Mouse (Mus musculus) ES-E14 (cell line): ENCODE results near the gene Ddx60. TPM values are rescaled to one million over a fixed set of nuclear protein-coding genes. Genes with fewer than 3 reads are reported as not detected.
"Not testable (repeated sequence)": the region's sequence is repeated elsewhere in the genome, so short reads cannot be mapped to it uniquely, and the experiment has no call there.

Experiments
- DNase-seq: peaks from one replicate; pipeline ENCODE4 v3.0.0-alpha.2; 2013; ENCODE audit warnings: low read depth, low spot score
- H3K27ac ChIP-seq: 2 replicates; pipeline ENCODE4 v1.5.1; 2012; ENCODE audit warnings: low read depth, mild to moderate bottlenecking, low read length, moderate library complexity, mixed read lengths; ENCODE audit not compliant: poor library complexity, insufficient read depth, severe bottlenecking
- H3K36me3 ChIP-seq: 2 replicates; pipeline ENCODE4 v1.6.1; 2012; ENCODE audit warnings: mild to moderate bottlenecking, low read length, moderate library complexity, mixed read lengths; ENCODE audit not compliant: control insufficient read depth, poor library complexity, insufficient read depth, severe bottlenecking
- H3K4me1 ChIP-seq, 2 experiments: fragments of 150-350 bp in 1 of 2; sonication (generic) in 1 of 2; 2 replicates each; pipeline ENCODE4 v1.6.1; 2012; ENCODE audit warnings: low read length in 2 of 2, mild to moderate bottlenecking in 1 of 2, mixed read lengths in 1 of 2; ENCODE audit not compliant: control insufficient read depth in 2 of 2, insufficient read depth in 2 of 2, poor library complexity in 1 of 2
- H3K4me3 ChIP-seq, 2 experiments: fragments of 150-350 bp in 1 of 2; sonication (generic) in 1 of 2; 2 replicates each; pipeline ENCODE4 v1.5.1; 2012; ENCODE audit warnings: low read length in 2 of 2, low read depth in 1 of 2, mild to moderate bottlenecking in 1 of 2, mixed read lengths in 1 of 2; ENCODE audit not compliant: insufficient read depth in 1 of 2, poor library complexity in 1 of 2, severe bottlenecking in 1 of 2
- H3K9ac ChIP-seq: 2 replicates; pipeline ENCODE4 v1.6.1; 2012; ENCODE audit warnings: low read depth, mild to moderate bottlenecking, low read length, mixed read lengths; ENCODE audit not compliant: poor library complexity, insufficient read depth, severe bottlenecking
- H3K9me3 ChIP-seq: fragments of 150-350 bp; sonication (generic); 2 replicates; pipeline ENCODE4 v1.6.1; 2012; ENCODE audit warnings: low read depth, mild to moderate bottlenecking, low read length; ENCODE audit not compliant: control insufficient read depth, insufficient read depth
- CHD2 ChIP-seq: IDR thresholded peaks from 2 replicates; pipeline ENCODE4 v1.6.1; 2014; ENCODE audit warnings: mild to moderate bottlenecking, low read depth, low read length, inconsistent platforms
- HCFC1 ChIP-seq: IDR thresholded peaks from 2 replicates; pipeline ENCODE4 v1.6.1; 2012; ENCODE audit warnings: low read length, inconsistent platforms, borderline replicate concordance; ENCODE audit not compliant: insufficient read depth
- MAFK ChIP-seq: IDR thresholded peaks from 2 replicates; pipeline ENCODE4 v1.6.1; 2014; ENCODE audit warnings: mild to moderate bottlenecking, low read depth, low read length, inconsistent platforms; ENCODE audit not compliant: insufficient read depth
- ZC3H11A ChIP-seq: IDR thresholded peaks from 2 replicates; pipeline ENCODE4 v1.6.1; 2012; ENCODE audit warnings: low read depth, mild to moderate bottlenecking, inconsistent platforms, low read length, borderline replicate concordance
- ZNF384 ChIP-seq: IDR thresholded peaks from 2 replicates; pipeline ENCODE4 v1.6.1; 2012; ENCODE audit warnings: low read depth, low read length, inconsistent platforms
- in situ Hi-C, 2 experiments: fragments of 600-800 bp; cut with MboI; formaldehyde crosslinking; loops; one replicate each; pipeline ENCODE4 v1.15.1; 2025; ENCODE audit warnings: low sequenced_read_pairs in 2 of 2, inconsistent platforms in 1 of 2; ENCODE audit not compliant: unreplicated experiment in 2 of 2
- total RNA-seq: library from RNA; depleted of rRNA; stranded (reverse); fragments of 300-350 nt; gene quantifications from 2 replicates; pipeline ENCODE4 v1.2.3, GENCODE M21; 2012

Ddx60 gene
- total RNA-seq, 1 experiment = 0.31 TPM

GRCm38 (mm10) chr8:61964591-61965375 is 36.9 kb downstream of the Ddx60 start:
- H3K27ac ChIP-seq = peak overlapping the region; percentile 63; the same call in 1 of the 2 replicates
- H3K4me1 ChIP-seq, H3K36me3 ChIP-seq, H3K9ac ChIP-seq, H3K9me3 ChIP-seq, in situ Hi-C loops: not testable (repeated sequence)
- peak; percentile 54 for DNase-seq
- 0 out of 2 replicates have a peak, but pooled peaks have one; percentile 23 for TF ChIP-seq HCFC1
- peak overlapping the region in 1 of 2 experiments; percentile 52; a peak in 2 of 4 replicates for H3K4me3 ChIP-seq

GRCm38 (mm10) chr8:61969581-61969980 is 41.7 kb downstream of the Ddx60 start:
- Histone ChIP-seq H3K4me1 (peaks cover 0 to 2% of the 10 kb centered on the region in 2 experiments; a peak in 1 of 4 replicates), H3K4me3 (no peak overlapping the region), H3K27ac (no peak overlapping the region), H3K9ac (no peak overlapping the region), H3K9me3 (no peaks in the 10 kb centered on the region), H3K36me3 (no peaks in the 10 kb centered on the region)
- in situ Hi-C loops = no loop called here
- TF ChIP-seq HCFC1 (no peak), CHD2 (no peak), MAFK (peak; percentile 63; the same call in 1 of the 2 replicates), ZC3H11A (no peak)
- DNase-seq = no peak

- Histone ChIP-seq H3K9ac (no peak overlapping the region), H3K4me1 (no peaks in the 10 kb centered on the region), H3K27ac (no peak overlapping the region), H3K36me3 (no peaks in the 10 kb centered on the region), H3K9me3 (no peaks in the 10 kb centered on the region), H3K4me3 (no peak overlapping the region)
- TF ChIP-seq MAFK = no peak
- TF ChIP-seq ZC3H11A = no peak
- no peak for TF ChIP-seq ZNF384
- TF ChIP-seq HCFC1 = no peak
- no peak for TF ChIP-seq CHD2
- in situ Hi-C loops = no loop called here
- DNase-seq = no peak
These were observed 57.1 kb downstream of the Ddx60 start for GRCm38 (mm10) chr8:61984941-61985340.

GRCm38 (mm10) chr8:61985703-61986475 is 58.0 kb downstream of the Ddx60 start:
- in situ Hi-C loops = no loop called here
- DNase-seq = no peak
- Histone ChIP-seq H3K36me3 (no peaks in the 10 kb centered on the region), H3K9ac (no peak overlapping the region), H3K9me3 (no peaks in the 10 kb centered on the region), H3K4me3 (no peak overlapping the region), H3K27ac (no peak overlapping the region), H3K4me1 (no peaks in the 10 kb centered on the region)
- TF ChIP-seq ZNF384 = no peak
- no peak for TF ChIP-seq CHD2
- no peak for TF ChIP-seq HCFC1
- no peak for TF ChIP-seq MAFK
- no peak for TF ChIP-seq ZC3H11A
